Mouse (Mus musculus) right cerebral cortex, postnatal 10 days (tissue): ENCODE results near the gene Slc12a7.
"Not testable (repeated sequence)": the region's sequence is repeated elsewhere in the genome, so short reads cannot be mapped to it uniquely, and the experiment has no call there.

ENCODE experiments used
- DNase-seq, 2 experiments: peaks; one replicate each; pipeline ENCODE4 v3.0.0; 2021; ENCODE audit warnings: low spot score in 2 of 2

Slc12a7 gene

GRCm38 (mm10) chr13:73718225-73718624 lies 14.7 kb upstream of the Slc12a7 start:
- DNase-seq, result peak; percentile 84 to 90

DNA sequence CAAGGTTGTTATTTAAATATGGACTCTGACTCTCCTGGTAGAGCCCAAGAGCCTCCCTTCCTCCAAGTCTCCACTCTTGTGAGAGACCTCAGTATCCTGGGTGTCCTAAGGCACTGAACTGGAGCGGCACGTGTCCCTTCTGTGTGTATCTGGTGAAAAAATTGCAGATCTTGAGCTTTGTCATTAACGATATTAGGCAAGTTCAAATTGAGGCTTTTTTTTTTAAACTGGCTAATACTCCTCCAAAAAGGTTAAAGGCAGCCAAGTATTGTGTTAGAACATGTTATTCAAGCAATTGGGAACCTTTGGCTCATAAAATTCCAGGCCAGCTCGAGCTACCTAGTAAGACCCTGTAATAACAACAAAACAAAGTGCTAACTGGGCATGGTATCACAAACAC lies 12.7 kb upstream of the Slc12a7 start:
- DNase-seq, result no peak

- DNase-seq, result peak; percentile 47 to 68
Observed at GRCm38 (mm10) chr13:73723081-73723668, 9.7 kb upstream of the Slc12a7 start.

DNA sequence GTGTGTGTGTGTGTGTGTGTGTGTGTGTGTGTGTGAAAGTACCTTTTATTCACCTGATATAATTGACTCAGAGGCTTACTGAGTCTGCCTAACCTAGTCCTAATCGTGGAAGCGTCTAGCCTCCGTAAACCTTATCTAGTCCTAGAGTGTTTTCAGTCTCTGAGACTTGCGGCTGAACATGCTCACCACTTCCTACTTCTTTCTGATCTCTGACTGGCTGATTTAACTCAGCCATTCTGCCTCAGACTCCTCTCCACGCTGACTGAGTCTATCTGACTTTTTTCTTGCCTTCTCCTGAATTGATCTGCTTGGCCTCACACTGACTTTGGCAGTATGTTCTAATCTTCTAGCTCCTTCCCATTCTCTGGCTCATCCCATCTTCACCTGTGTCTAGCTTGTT lies 7.6 kb upstream of the Slc12a7 start:
- DNase-seq, result no peak

GRCm38 (mm10) chr13:73727621-73728025 lies 5.3 kb upstream of the Slc12a7 start:
- peak in 1 of 2 experiments; percentile 26 for DNase-seq

- DNase-seq, result no peak
Observed at GRCm38 (mm10) chr13:73728633-73729032, 4.3 kb upstream of the Slc12a7 start.

GRCm38 (mm10) chr13:73730913-73731312 lies 2.0 kb upstream of the Slc12a7 start:
- no peak for DNase-seq

DNA sequence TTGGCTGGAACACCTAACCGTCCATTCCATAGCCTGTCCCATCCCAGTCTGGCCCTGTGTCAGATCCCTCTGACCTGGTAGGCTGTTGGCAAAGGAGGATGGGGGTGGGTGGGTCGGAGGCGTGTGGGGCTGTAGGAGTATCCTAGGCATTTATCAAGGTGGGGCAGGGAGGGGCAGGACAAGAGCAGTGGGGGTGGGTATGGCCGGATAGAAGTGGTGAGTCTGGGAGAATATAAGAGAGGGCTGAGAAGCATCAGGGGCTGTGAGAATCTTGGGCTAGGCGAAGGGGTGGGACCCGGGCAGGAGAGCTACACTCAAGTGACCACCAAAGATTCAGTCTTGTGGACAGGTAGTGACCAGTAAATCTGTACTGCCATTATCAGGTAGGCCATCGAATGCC lies 659 bp upstream of the Slc12a7 start:
- DNase-seq, result no peak

- no peak for DNase-seq
Observed at GRCm38 (mm10) chr13:73734379-73734778, 1.5 kb downstream of the Slc12a7 start.

DNA sequence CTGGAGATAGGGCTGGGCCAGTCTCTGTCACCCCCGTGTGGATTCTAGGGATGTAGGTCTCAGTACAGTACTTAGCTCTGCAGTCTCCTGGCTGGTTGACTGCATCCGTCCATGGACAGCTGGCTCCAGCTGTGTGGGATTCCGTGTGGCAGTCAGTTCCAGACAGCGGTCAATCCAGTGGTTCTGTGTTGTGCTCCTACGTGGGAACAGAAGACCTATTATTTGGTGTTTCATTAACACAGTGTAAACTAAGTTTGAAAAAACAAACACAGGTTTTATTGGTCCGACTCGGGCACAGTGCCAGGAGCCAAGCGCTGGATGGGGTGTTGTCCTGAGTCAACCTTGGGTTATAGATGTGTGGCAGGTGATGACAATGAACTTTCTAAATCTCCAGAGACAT lies 2.4 kb downstream of the Slc12a7 start:
- no peak for DNase-seq

- DNase-seq, result no peak
Observed at GRCm38 (mm10) chr13:73735928-73736327, 3.0 kb downstream of the Slc12a7 start.

DNA sequence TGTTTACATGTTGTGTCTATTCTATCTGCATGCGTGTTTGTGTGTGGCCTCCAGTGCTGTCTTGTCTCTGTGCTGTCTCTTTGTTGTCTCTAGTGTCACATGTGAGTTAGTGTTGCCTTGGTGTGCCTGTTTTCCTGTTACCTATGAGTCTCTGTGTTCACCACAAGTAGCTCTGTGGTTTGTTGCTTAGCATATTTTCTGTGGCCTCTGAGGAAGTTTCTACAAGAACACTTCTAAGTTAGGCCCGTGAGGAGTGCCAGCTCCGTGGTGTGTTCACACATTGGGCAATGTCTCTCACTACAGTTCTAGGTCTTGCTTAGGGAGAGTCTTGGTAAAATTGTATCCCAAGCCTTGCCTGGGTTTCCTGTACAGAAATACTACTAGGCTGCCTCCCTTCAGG lies 4.0 kb downstream of the Slc12a7 start:
- DNase-seq, result no peak

- not testable (repeated sequence) for DNase-seq
Observed at GRCm38 (mm10) chr13:73740399-73740944, 7.6 kb downstream of the Slc12a7 start.

DNA sequence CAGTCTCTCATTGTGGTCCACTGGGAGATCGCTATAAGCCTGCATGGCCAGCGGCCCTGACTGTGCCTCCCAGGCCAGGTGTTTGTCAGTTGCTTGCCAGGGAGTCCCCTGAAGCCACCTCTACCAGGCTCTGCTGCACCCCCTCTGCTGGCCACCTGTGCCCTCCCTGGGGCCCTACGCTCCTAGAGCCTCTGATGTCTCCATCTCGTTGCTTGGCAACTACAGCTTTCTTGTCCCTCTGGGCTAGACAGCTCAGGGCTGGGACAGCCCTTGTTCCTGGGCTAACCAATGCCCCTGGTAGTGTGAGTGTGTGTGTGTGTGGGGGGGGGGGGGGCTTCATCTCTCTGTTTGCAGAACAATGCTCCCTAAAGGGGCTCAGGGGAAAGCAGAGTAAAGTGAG lies 10.1 kb downstream of the Slc12a7 start:
- DNase-seq, result no peak

DNA sequence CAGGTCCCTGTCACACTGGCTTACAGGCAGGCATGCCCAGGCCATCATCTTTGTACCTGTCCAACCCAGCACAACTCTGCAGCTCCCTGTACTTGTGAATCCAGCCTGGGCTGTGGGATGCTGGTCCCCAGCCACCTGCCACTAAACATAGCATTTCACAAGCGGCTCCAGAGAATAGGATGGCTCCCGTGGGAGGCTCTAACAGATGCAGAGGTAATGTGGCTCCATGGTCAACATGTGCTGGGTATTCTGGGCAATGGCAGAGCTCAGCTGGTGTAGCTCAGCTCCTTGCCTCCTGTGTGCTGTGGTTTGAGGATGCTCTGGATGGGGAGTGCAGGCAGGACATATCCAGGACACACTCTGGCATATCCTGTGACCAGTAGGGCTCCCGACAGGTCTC lies 10.8 kb downstream of the Slc12a7 start:
- DNase-seq, result no peak

DNA sequence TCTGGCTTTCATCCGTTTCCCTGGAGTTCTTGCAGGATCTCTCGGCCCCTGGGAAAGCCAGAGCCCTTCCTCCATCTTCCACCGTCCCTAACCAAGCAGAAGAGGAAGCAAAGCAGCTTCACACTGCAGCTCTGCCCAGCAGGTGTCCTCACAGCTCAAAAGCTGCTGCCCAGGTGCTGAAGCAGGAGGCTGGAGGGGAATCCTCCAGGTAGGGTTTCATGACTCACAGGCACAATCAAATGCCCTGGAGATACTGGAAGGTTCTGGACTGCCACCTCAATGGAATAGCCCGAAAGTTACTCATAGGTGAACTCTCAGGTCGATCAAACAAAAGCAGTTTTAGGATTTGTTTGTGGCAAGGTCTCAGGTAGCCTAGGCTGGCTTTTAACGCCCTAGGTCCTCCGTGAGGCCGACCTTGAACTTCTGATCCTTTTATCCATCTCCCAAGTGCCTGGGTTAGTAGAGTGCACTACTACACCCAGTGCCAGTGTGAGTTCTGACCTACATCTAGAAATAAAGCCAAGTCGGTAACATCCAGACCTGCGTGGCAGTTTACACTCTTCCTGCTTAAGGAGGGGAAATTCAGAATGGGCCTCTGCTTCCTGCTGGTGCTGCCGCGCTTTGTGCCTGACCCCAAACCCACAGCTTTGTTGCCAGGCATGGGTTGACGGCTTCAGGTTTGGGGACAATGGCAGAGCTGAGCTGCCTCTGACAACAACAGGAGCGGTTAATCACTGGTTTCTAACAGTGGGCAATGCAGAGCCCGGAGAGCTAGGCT lies 16.0 kb downstream of the Slc12a7 start:
- peak in 1 of 2 experiments; percentile 31 for DNase-seq

DNA sequence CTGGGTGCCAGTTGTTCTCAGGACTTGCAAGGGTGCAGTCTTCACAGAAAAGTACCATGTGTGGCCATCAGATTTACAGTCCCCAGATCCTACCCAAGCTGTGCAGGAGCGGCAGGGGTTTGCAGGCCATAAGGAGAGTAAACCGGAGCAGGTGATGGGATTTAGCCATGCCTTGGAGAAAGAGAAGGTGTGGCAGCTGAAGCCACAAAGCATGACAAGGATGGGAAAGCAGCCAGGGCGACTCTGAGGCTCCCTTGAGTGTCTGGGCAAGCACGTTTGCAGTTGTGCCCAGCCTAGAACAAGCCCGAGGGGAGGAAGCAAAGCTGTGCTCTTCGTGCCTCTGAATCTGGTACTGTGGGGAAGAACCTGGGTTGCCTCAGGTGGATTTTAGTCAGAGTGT lies 17.5 kb downstream of the Slc12a7 start:
- DNase-seq, result no peak

GRCm38 (mm10) chr13:73751284-73751683 lies 18.4 kb downstream of the Slc12a7 start:
- DNase-seq, result no peak

DNA sequence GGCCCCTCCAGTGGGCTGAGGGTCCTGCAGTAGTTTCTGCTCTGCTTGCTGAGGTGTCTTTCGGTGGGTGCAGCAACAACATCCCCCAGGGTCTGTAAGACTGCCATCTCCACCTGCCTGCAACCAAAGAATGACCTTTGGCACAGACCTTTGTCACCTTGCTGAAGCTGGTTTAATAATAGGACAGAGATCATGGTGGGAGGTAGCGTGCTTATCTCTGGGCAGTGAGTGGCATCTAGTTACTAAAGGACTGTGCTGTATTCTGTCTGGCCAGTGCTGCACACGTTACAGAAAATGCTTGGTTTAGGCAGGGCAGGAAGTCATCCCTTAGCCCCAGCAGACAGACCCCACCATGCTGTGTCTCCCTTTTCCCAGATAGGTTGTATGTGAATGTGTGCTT lies 22.9 kb downstream of the Slc12a7 start:
- DNase-seq, result no peak

- no peak for DNase-seq
Observed at GRCm38 (mm10) chr13:73756916-73757315, 24.0 kb downstream of the Slc12a7 start.

DNA sequence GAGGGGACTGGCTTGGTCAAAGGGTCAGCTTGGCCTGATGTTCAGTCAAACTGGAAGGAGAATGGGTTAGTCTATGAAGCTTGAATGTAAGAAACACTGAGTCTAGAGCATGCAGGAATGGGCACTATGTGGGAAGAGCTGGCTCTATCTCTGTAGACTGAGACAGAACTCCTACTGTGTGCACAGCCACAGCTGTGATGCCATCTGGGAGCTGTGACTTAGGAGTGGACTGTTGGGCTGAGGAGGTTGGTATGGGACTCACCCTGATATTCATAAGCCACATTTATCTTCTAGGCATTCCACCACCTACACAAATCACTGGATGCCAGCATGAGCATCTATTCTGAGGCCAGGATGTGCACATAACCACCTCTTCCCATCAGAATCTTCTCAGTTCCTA lies 24.5 kb downstream of the Slc12a7 start:
- no peak for DNase-seq

DNA sequence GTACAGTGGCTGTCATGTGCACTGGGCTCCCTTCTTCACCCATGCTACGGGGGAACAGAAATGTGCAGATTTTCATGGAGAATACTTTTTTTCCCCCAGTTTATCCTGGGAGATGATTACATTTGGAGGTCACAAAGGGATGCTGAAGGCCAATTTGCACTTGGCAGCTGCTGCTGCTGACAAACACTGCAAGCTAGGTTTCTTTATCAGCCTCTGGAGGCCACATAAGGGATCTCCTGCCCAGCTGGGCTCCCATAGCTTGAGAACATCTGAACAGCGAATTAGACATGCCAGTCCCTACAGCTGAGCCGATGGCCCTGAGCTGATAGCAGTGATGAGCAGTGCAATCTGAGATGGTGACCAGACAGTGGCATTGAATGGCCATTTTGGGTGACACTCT lies 26.7 kb downstream of the Slc12a7 start:
- no peak for DNase-seq

DNA sequence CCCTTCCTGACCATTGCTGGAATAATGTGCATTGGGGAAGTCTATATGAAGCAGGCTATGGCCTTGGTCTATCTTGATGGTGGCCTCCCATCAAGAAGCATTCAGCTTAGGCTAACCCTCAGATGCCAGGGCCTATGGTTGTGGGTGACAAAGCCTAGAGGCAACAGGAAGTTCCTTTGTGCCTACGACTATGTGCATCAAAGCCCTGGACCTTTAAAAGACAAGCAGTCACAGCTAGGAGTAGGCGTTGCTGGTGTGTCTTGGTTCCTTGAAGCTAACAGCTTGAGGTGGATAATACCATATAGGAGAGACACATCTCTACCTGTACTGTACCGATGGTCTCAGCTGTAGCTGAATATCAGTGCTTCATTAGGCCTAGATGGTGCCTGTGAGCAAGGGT lies 27.2 kb downstream of the Slc12a7 start:
- no peak for DNase-seq
